Mouse (Mus musculus) forebrain, embryonic 15.5 days (tissue): ENCODE results near the gene Tmem9b. TPM values are rescaled to one million over a fixed set of nuclear protein-coding genes. Genes with fewer than 3 reads are reported as not detected.

ENCODE experiments used
- ATAC-seq: fragments of 200-750 bp; cut with Nextera tagmentation; replicated peaks from 2 replicates; pipeline ENCODE4 v1.8.0; 2017; ENCODE audit warnings: mild to moderate bottlenecking, moderate TSS enrichment, moderate library complexity
- H3K27ac ChIP-seq: fragments of 300-500 bp; sonication (generic); replicated peaks from 2 replicates; pipeline ENCODE4 v1.5.1; 2015; ENCODE audit warnings: mild to moderate bottlenecking, inconsistent platforms
- H3K27me3 ChIP-seq: fragments of 300-500 bp; sonication (generic); 2 replicates; pipeline ENCODE4 v1.6.1; 2015; ENCODE audit warnings: inconsistent platforms
- H3K36me3 ChIP-seq: fragments of 300-500 bp; sonication (generic); 2 replicates; pipeline ENCODE4 v1.6.1; 2015; ENCODE audit warnings: mild to moderate bottlenecking, inconsistent platforms
- H3K4me1 ChIP-seq: fragments of 300-500 bp; sonication (generic); 2 replicates; pipeline ENCODE4 v1.6.1; 2015; ENCODE audit warnings: inconsistent platforms
- H3K4me2 ChIP-seq: fragments of 300-500 bp; sonication (generic); replicated peaks from 2 replicates; pipeline ENCODE4 v1.6.1; 2015; ENCODE audit warnings: mild to moderate bottlenecking, inconsistent platforms
- H3K4me3 ChIP-seq: fragments of 300-500 bp; sonication (generic); 2 replicates; pipeline ENCODE4 v1.5.1; 2015; ENCODE audit warnings: mild to moderate bottlenecking, inconsistent platforms
- H3K9ac ChIP-seq: fragments of 300-500 bp; sonication (generic); replicated peaks from 2 replicates; pipeline ENCODE4 v1.6.1; 2015; ENCODE audit warnings: mild to moderate bottlenecking, inconsistent platforms
- H3K9me3 ChIP-seq: fragments of 300-500 bp; sonication (generic); 2 replicates; pipeline ENCODE4 v1.6.1; 2016; ENCODE audit warnings: inconsistent platforms
- WGBS: fragments of 180-500 bp; shearing (Covaris S2); methylation state at CpG from one replicate; pipeline ENCODE4 v1.1.7; 2015; ENCODE audit warnings: mixed read lengths; 5-methylcytosine and 5-hydroxymethylcytosine counted together
- polyA plus RNA-seq: library from polyadenylated mRNA; unstranded; fragments of >200 nt; fragmentation: Nextera tagmentation; extraction: Ambion mirVana; gene quantifications from 2 replicates; pipeline ENCODE4 v1.2.1, GENCODE M21; 2015

Tmem9b gene
- polyA plus RNA-seq, 1 experiment from 2014 or later = 91.7 TPM

- Histone ChIP-seq H3K36me3 (no peaks in the 10 kb centered on the region), H3K9me3 (no peaks in the 10 kb centered on the region), H3K4me1 (peaks cover 4% of the 10 kb centered on the region; the same call in 1 of the 2 replicates), H3K4me3 (no peak overlapping the region), H3K9ac (no peak overlapping the region), H3K4me2 (no peak overlapping the region), H3K27ac (no peak overlapping the region), H3K27me3 (no peaks in the 10 kb centered on the region)
- ATAC-seq = no peak
- WGBS = 56% methylated on average over 2 of the region's 2 CpGs
These were observed 16.2 kb upstream of the Tmem9b start for GRCm38 (mm10) chr7:109768699-109769383.

- Histone ChIP-seq H3K27me3 (no peaks in the 10 kb centered on the region), H3K9ac (no peak overlapping the region), H3K9me3 (no peaks in the 10 kb centered on the region), H3K4me2 (no peak overlapping the region), H3K27ac (no peak overlapping the region), H3K36me3 (no peaks in the 10 kb centered on the region), H3K4me3 (no peak overlapping the region), H3K4me1 (peaks cover 11% of the 10 kb centered on the region)
- no peak for ATAC-seq
- WGBS = 87% methylated on average over 7 of the region's 7 CpGs
These were observed 15.1 kb upstream of the Tmem9b start for GRCm38 (mm10) chr7:109767575-109768350.

- H3K27ac ChIP-seq = peak overlapping the region; percentile 29; the same call in 1 of the 2 replicates
- H3K27me3 ChIP-seq = no peaks in the 10 kb centered on the region
- H3K9me3 ChIP-seq = no peaks in the 10 kb centered on the region
- no peaks in the 10 kb centered on the region for H3K36me3 ChIP-seq
- no peak overlapping the region for H3K4me2 ChIP-seq
- H3K4me3 ChIP-seq = no peak overlapping the region
- peaks cover 11% of the 10 kb centered on the region for H3K4me1 ChIP-seq
- no peak overlapping the region for H3K9ac ChIP-seq
- peak; percentile 53; the same call in 1 of the 2 replicates for ATAC-seq
- 24% methylated on average over 2 of the region's 2 CpGs for WGBS
These were observed 11.3 kb upstream of the Tmem9b start for GRCm38 (mm10) chr7:109764009-109764408.

- no peak overlapping the region for H3K9ac ChIP-seq
- H3K4me2 ChIP-seq = no peak overlapping the region
- H3K27ac ChIP-seq = no peak overlapping the region
- H3K27me3 ChIP-seq = no peaks in the 10 kb centered on the region
- no peak overlapping the region for H3K4me3 ChIP-seq
- ATAC-seq = no peak
- H3K4me1 ChIP-seq = peaks cover 20% of the 10 kb centered on the region
- WGBS = 90% methylated on average over 3 of the region's 3 CpGs
- no peaks in the 10 kb centered on the region for H3K9me3 ChIP-seq
- H3K36me3 ChIP-seq = no peaks in the 10 kb centered on the region
These were observed 3.6 kb upstream of the Tmem9b start for GRCm38 (mm10) chr7:109756291-109756690.

GRCm38 (mm10) chr7:109754034-109754433 is 1.4 kb upstream of the Tmem9b start:
- Histone ChIP-seq H3K27me3 (no peaks in the 10 kb centered on the region), H3K4me3 (no peak overlapping the region), H3K36me3 (no peaks in the 10 kb centered on the region), H3K9ac (no peak overlapping the region), H3K4me1 (peaks cover 27% of the 10 kb centered on the region), H3K9me3 (no peaks in the 10 kb centered on the region), H3K27ac (no peak overlapping the region), H3K4me2 (no peak overlapping the region)
- 92% methylated on average over 8 of the region's 8 CpGs for WGBS
- ATAC-seq = no peak

- peak overlapping the region; percentile 77 for H3K27ac ChIP-seq
- H3K4me1 ChIP-seq = peaks cover 27% of the 10 kb centered on the region
- H3K36me3 ChIP-seq = 0 out of 2 replicates have a peak, but pooled peaks cover under 1% of the 10 kb centered on the region
- no peaks in the 10 kb centered on the region for H3K27me3 ChIP-seq
- peak overlapping the region; percentile 83 for H3K9ac ChIP-seq
- H3K4me3 ChIP-seq = peak overlapping the region; percentile 89
- whole genome bisulfite sequencing = 3% methylated on average over 13 of the region's 13 CpGs
- H3K9me3 ChIP-seq = no peaks in the 10 kb centered on the region
- peak overlapping the region; percentile 86 for H3K4me2 ChIP-seq
- ATAC-seq = peak; percentile 79
These were observed 1.2 kb downstream of the Tmem9b start for GRCm38 (mm10) chr7:109751427-109752007.

GRCm38 (mm10) chr7:109747747-109748146 is 4.9 kb downstream of the Tmem9b start:
- Histone ChIP-seq H3K4me3 (no peak overlapping the region), H3K27ac (no peak overlapping the region), H3K9ac (no peak overlapping the region), H3K36me3 (peaks cover 31% of the 10 kb centered on the region), H3K9me3 (no peaks in the 10 kb centered on the region), H3K4me1 (peaks cover 13% of the 10 kb centered on the region), H3K4me2 (no peak overlapping the region), H3K27me3 (no peaks in the 10 kb centered on the region)
- 57% methylated on average over 1 of the region's 1 CpGs for WGBS
- no peak for ATAC-seq

GRCm38 (mm10) chr7:109741703-109742102 is 11.0 kb downstream of the Tmem9b start:
- WGBS = 90% methylated on average over 4 of the region's 4 CpGs
- no peaks in the 10 kb centered on the region for H3K9me3 ChIP-seq
- H3K4me1 ChIP-seq = no peaks in the 10 kb centered on the region
- H3K27me3 ChIP-seq = no peaks in the 10 kb centered on the region
- H3K4me3 ChIP-seq = no peak overlapping the region
- no peak overlapping the region for H3K4me2 ChIP-seq
- no peak for ATAC-seq
- H3K36me3 ChIP-seq = peaks cover 67% of the 10 kb centered on the region
- no peak overlapping the region for H3K9ac ChIP-seq
- H3K27ac ChIP-seq = no peak overlapping the region

GRCm38 (mm10) chr7:109741060-109741459 is 11.6 kb downstream of the Tmem9b start:
- Histone ChIP-seq H3K9me3 (no peaks in the 10 kb centered on the region), H3K27ac (no peak overlapping the region), H3K4me3 (no peak overlapping the region), H3K4me1 (no peaks in the 10 kb centered on the region), H3K27me3 (no peaks in the 10 kb centered on the region), H3K36me3 (peaks cover 67% of the 10 kb centered on the region), H3K9ac (no peak overlapping the region), H3K4me2 (no peak overlapping the region)
- no peak for ATAC-seq
- 95% methylated on average over 1 of the region's 1 CpGs for WGBS

GRCm38 (mm10) chr7:109739822-109740370 is 12.8 kb downstream of the Tmem9b start:
- Histone ChIP-seq H3K4me1 (no peaks in the 10 kb centered on the region), H3K9me3 (no peaks in the 10 kb centered on the region), H3K4me3 (no peak overlapping the region), H3K36me3 (peaks cover 68% of the 10 kb centered on the region), H3K27me3 (no peaks in the 10 kb centered on the region), H3K9ac (no peak overlapping the region), H3K27ac (no peak overlapping the region), H3K4me2 (no peak overlapping the region)
- no peak for ATAC-seq
- 93% methylated on average over 5 of the region's 5 CpGs for WGBS

GRCm38 (mm10) chr7:109734806-109735205 is 17.9 kb downstream of the Tmem9b start:
- Histone ChIP-seq H3K27ac (no peak overlapping the region), H3K4me3 (no peak overlapping the region), H3K9me3 (no peaks in the 10 kb centered on the region), H3K9ac (no peak overlapping the region), H3K27me3 (no peaks in the 10 kb centered on the region), H3K36me3 (peaks cover 27% of the 10 kb centered on the region), H3K4me2 (no peak overlapping the region), H3K4me1 (no peaks in the 10 kb centered on the region)
- 90% methylated on average over 4 of the region's 4 CpGs for WGBS
- ATAC-seq = no peak

- ATAC-seq = no peak
- H3K9me3 ChIP-seq = no peaks in the 10 kb centered on the region
- H3K4me2 ChIP-seq = no peak within 1 kb of the TSS
- H3K4me3 ChIP-seq = no peak within 1 kb of the TSS
- H3K4me1 ChIP-seq = no peaks in the 10 kb centered on the region
- H3K9ac ChIP-seq = no peak within 1 kb of the TSS
- no peak within 1 kb of the TSS for H3K27ac ChIP-seq
- H3K36me3 ChIP-seq = peaks cover 14% of the 10 kb centered on the region
- H3K27me3 ChIP-seq = no peaks in the 10 kb centered on the region
- 92% methylated on average over 5 of the region's 5 CpGs for WGBS
These were observed 21.0 kb downstream of the Tmem9b start, which contains the start of gene Ascl3 for GRCm38 (mm10) chr7:109731626-109732025. Gene Ascl3, minus strand, starts transcription at chr7:109731726.
